Mouse (Mus musculus): Measurements from ENCODE around the gene Pus1. TPM values are rescaled to one million over a fixed set of nuclear protein-coding genes. Genes with fewer than 3 reads are reported as not detected.
A peak's percentile ranks its signal among the peaks of the same experiment; 100 is the strongest.
"Not testable (repeated sequence)": the region's sequence is repeated elsewhere in the genome, so short reads cannot be mapped to it uniquely, and the experiment has no call there.

Gene Pus1
- total RNA-seq, 2 experiments from 2014 or later: 18.0 to 19.2 TPM

GRCm38 (mm10) chr5:110783150-110783549 lies 2.7 kb upstream of the Pus1 start:
- no peak for DNase-seq (ENCODE audit: extremely low spot score in 1 of 2, low spot score in 1 of 2)

DNA sequence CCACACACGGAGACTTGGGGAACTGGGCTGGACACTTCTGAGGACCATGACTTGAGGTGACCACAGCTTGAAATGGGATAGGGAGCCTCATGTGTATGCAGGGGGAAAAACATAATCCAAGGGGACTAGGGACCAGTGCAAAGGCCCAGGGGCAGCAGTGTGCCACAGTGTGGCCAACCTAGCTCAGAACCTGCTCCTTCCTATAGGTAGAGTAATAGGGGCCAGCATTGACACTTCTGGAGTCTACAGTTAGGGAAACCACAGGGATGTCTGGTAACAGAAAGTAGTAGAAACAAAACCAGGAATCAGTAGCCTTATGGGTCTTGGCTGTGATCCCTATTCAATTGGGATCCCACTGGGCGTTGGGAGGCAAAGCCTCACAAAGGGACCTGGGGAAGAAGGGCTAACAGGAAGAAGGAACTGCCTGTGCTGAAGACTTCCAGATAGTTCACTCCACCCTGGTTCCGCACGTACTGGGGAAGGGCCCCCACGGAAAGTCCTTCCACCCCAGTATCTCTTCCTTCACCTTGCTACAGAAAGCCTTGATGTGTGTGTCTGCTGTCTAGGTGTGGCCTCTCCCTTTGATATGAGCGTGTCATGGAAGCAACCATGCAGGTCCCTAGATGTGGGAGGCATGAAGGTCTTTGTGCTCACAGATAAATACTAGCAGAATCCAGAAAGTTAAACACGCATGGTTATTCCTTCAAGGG lies 1.2 kb upstream of the Pus1 start:
- DNase-seq (ENCODE audit: extremely low spot score in 1 of 2, low spot score in 1 of 2): no peak

- DNase-seq (ENCODE audit: extremely low spot score in 1 of 2, low spot score in 1 of 2): no peak
Measured at GRCm38 (mm10) chr5:110780761-110781528, 486 bp upstream of the Pus1 start.

- no peak for DNase-seq (ENCODE audit: extremely low spot score in 1 of 2, low spot score in 1 of 2)
Measured at GRCm38 (mm10) chr5:110779276-110779997, 1.0 kb downstream of the Pus1 start.

- no peak for DNase-seq (ENCODE audit: extremely low spot score in 1 of 2, low spot score in 1 of 2)
Measured at GRCm38 (mm10) chr5:110778263-110778662, 2.2 kb downstream of the Pus1 start.

GRCm38 (mm10) chr5:110776141-110776540 lies 4.3 kb downstream of the Pus1 start:
- DNase-seq (ENCODE audit: extremely low spot score in 1 of 2, low spot score in 1 of 2): no peak

- DNase-seq (ENCODE audit: extremely low spot score in 1 of 2, low spot score in 1 of 2): no peak
Measured at GRCm38 (mm10) chr5:110774511-110774910, 5.9 kb downstream of the Pus1 start.

DNA sequence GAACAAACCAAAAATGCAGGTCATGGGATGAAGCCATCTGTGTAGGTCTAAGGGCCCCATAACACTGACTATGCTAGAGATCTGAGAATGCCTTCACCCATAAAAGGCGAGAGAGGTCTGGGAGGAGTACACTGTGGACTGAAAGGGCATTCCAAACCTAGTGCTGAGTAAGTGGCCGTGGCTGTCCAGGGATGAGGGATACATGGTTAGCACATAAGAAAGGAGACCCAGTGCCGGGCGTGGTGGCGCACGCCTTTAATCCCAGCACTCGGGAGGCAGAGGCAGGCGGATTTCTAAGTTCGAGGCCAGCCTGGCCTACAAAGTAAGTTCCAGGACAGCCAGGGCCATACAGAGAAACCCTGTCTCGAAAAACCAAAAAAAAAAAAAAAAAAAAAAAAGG lies 7.5 kb downstream of the Pus1 start:
- DNase-seq (ENCODE audit: extremely low spot score in 1 of 2, low spot score in 1 of 2): not testable (repeated sequence)

DNA sequence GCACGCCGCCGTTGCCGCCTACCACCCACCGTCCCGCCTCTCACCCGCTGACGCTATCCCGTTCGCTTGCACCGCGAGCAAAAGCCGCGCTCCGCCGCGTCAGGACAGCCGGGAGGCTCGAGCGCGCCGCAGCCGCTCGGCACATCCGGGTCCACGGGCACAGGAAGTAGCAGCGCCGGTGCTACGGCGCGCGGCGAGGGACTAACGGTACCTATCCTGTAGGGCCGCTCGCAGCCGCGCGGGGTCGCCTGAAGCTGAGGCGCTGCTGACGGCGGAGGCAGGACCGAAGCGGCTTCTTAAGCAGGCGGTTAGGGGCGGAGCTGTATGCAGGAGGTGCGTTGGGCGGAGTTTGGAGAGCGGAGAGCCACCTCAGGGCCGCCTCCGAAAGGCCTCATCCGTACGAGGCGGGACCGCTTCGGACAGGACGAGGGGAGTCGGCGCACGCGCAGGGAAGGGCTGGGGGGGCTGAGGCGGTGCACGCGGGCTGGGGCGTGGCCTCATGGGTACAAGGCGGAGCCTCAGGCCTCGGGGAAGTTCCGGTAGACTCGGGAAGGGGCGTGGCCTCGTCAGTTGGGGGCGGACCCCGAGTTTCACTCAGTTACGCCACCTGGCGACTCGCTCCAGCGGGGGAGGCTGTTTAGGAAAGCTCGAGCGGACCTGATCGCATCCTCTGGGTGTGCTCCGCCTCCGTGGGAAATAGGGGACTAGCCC lies 9.9 kb downstream of the Pus1 start, which contains the start of gene Ep400:
Gene Ep400, minus strand, starts transcription at position 270 of the 711 bp plus-strand sequence.
- DNase-seq (ENCODE audit: extremely low spot score in 1 of 2, low spot score in 1 of 2): peak; percentile 98 to 99

- DNase-seq (ENCODE audit: extremely low spot score in 1 of 2, low spot score in 1 of 2): no peak
Measured at GRCm38 (mm10) chr5:110770031-110770445, 10.4 kb downstream of the Pus1 start.

DNA sequence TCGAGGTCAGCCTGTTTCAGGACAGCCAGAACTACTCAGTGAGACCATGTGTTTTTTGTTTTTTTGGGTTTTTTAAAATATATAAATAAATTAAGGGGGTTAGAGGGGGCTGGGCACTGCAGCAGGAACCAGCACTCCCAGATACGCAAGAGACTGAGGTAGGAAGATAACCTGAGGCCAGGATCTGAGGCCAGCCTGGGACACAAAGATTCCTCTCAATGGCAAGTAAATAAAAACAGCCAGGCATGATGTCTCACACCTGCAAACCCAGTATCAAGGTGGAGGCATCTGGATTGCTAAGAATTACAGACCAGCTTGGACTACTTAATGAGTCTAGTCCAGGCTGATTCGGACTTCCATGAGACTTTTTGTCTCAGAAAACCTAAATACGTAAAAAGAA lies 11.2 kb downstream of the Pus1 start:
- no peak for DNase-seq (ENCODE audit: extremely low spot score in 1 of 2, low spot score in 1 of 2)

DNA sequence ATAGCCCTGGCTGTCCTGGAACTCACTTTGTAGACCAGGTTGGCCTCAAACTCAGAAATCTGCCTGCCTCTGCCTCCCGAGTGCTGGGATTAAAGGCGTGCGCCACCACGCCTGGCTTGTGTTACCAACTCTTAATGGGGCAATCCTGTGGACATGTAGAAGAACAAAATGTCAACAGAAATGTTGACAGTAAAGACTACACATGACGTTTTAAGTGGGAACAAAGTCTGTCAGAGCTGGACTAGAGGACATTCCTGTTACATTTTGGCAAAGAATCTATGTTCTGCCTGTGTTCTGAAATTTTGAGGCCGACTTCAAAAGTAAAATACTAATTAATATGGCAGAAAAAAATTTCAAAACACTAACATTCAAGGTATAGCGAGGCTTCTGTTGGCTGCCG lies 16.6 kb downstream of the Pus1 start:
- DNase-seq (ENCODE audit: extremely low spot score in 1 of 2, low spot score in 1 of 2): no peak

- DNase-seq (ENCODE audit: extremely low spot score in 1 of 2, low spot score in 1 of 2): no peak
Measured at GRCm38 (mm10) chr5:110745021-110745420, 35.4 kb downstream of the Pus1 start.

DNA sequence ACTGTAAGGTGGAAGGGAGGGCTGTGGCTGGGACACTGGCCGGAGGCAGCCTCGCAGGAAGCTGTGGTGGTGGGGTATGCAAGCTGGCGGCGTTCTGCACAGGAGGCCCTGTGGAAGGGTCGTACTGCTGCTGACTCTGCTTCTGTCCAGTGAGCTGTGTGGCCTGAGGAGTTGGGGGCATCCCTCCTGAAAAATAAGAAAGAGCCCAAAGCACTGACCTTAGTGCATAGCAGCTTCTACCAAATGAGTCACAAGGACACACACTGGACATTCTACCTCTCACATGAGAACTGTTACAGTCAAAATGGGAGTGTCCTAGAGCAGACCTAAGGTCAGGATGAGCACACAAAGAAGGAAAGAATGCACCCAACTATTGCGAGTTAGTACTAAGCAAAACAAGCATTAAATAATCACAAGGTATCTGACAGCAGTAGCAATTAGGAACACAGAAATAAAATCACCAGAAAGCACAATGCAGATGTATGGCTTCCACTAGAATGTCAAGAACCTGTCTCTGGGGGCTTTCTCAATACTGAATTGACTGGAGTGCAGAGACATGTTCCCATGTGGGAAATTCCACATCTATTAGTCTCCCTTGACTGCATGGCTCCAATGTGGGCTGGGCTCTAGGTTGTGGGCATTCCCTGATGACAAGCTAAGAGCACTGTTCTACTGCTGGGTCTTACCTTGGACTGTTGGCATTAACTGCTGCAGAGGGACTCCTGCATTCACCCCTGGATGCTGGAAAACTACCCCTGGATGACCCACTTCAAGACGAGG lies 40.8 kb downstream of the Pus1 start:
- no peak for DNase-seq (ENCODE audit: extremely low spot score in 1 of 2, low spot score in 1 of 2)

DNA sequence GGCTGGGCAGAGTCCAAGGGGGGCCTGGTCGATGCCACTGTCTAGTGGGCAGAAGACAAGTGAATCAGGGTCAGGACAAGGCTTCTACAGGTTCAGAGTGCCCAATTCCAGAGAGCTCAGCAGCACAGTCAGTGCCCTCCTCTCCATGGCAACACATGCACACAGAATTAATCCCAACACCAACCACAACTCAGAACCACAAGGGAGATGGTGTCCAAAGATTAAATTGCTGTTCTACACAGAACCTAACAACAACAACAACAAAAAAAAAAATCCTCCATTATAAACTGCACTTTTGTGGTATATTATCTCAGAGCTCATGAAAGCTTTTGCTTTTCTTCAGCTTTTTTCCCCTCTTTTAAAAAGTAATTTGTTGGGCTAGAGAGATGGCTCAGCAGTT lies 44.9 kb downstream of the Pus1 start:
- DNase-seq (ENCODE audit: extremely low spot score in 1 of 2, low spot score in 1 of 2): no peak

GRCm38 (mm10) chr5:110733231-110733823 lies 47.1 kb downstream of the Pus1 start:
- no peak for DNase-seq (ENCODE audit: extremely low spot score in 1 of 2, low spot score in 1 of 2)

GRCm38 (mm10) chr5:110731227-110731626 lies 49.2 kb downstream of the Pus1 start:
- no peak for DNase-seq (ENCODE audit: extremely low spot score in 1 of 2, low spot score in 1 of 2)

- no peak for DNase-seq (ENCODE audit: extremely low spot score in 1 of 2, low spot score in 1 of 2)
Measured at GRCm38 (mm10) chr5:110727850-110728249, 52.6 kb downstream of the Pus1 start.
